Mouse (Mus musculus) stomach, embryonic 16.5 days (tissue): ENCODE results near the gene Fsip1. TPM values are rescaled to one million over a fixed set of nuclear protein-coding genes. Genes with fewer than 3 reads are reported as not detected.

Experiments used
- ATAC-seq: fragments of 200-750 bp; cut with Nextera tagmentation; 2 replicates; pipeline ENCODE4 v1.8.0; 2017; ENCODE audit warnings: moderate number of reproducible peaks, moderate TSS enrichment; ENCODE audit not compliant: insufficient read depth, low FRiP score
- H3K27ac ChIP-seq: fragments of 300-500 bp; sonication (generic); 2 replicates; pipeline ENCODE4 v1.5.1; 2014; ENCODE audit warnings: low read length
- H3K27me3 ChIP-seq: fragments of 300-500 bp; sonication (generic); 2 replicates; pipeline ENCODE4 v1.6.1; 2014; ENCODE audit warnings: low read length, control low read depth, mixed read lengths; ENCODE audit not compliant: control insufficient read depth, insufficient read depth
- H3K36me3 ChIP-seq: fragments of 300-500 bp; sonication (generic); 2 replicates; pipeline ENCODE4 v1.6.1; 2014; ENCODE audit warnings: low read length; ENCODE audit not compliant: control insufficient read depth, insufficient read depth
- H3K4me1 ChIP-seq: fragments of 300-500 bp; sonication (generic); 2 replicates; pipeline ENCODE4 v1.6.1; 2014; ENCODE audit warnings: low read length, control low read depth, mixed read lengths; ENCODE audit not compliant: control insufficient read depth, insufficient read depth
- H3K4me2 ChIP-seq: fragments of 300-500 bp; sonication (generic); 2 replicates; pipeline ENCODE4 v1.6.1; 2014; ENCODE audit warnings: low read depth, low read length, mixed read lengths
- H3K4me3 ChIP-seq: fragments of 300-500 bp; sonication (generic); replicated peaks from 2 replicates; pipeline ENCODE4 v1.5.1; 2014; ENCODE audit warnings: mild to moderate bottlenecking, low read length
- H3K9ac ChIP-seq: fragments of 300-500 bp; sonication (generic); 2 replicates; pipeline ENCODE4 v1.6.1; 2014; ENCODE audit warnings: low read length
- H3K9me3 ChIP-seq: fragments of 300-500 bp; sonication (generic); replicated peaks from 2 replicates; pipeline ENCODE4 v1.6.1; 2016; ENCODE audit warnings: low read length, control low read depth; ENCODE audit not compliant: control insufficient read depth
- WGBS: fragments of 180-500 bp; shearing (Covaris S2); extraction: QIAGEN DNeasy Blood & Tissue Kit; methylation state at CpG from one replicate; pipeline ENCODE4 v1.1.7; 2014; 5-methylcytosine and 5-hydroxymethylcytosine counted together
- microRNA-seq: library from miRNA; unstranded; fragments of <30 nt; microRNA quantifications from one replicate; pipeline ENCODE4, GENCODE M21; 2016
- polyA plus RNA-seq: library from polyadenylated mRNA; unstranded; fragments of >200 nt; fragmentation: Nextera tagmentation; extraction: Ambion mirVana; gene quantifications from 2 replicates; pipeline ENCODE4 v1.2.1, GENCODE M21; 2015

Gene Fsip1
- polyA plus RNA-seq, 1 experiment from 2014 or later: 0.31 TPM

DNA sequence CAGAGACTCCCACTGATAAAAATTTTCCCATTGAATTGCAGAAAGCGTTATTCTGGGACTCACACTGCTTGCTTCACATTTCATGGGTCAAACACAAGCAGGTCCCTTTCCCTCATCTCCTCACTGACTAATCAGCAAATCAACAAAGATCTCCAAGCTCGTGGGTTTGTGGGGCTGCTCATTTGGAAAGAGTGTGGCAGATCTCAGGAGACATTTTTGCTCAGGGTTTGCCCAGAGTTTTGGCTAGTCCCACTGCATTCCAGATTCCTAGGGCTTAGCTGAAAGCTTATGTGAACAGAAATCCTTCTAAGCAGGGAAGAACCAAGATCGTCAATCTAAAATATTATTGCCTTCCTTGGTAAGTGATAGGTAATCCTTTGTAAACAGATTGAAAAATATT lies 172.1 kb downstream of the Fsip1 start:
- 57% methylated on average over 3 of the region's 3 CpGs for WGBS
- H3K4me1 ChIP-seq: no peaks in the 10 kb centered on the region

DNA sequence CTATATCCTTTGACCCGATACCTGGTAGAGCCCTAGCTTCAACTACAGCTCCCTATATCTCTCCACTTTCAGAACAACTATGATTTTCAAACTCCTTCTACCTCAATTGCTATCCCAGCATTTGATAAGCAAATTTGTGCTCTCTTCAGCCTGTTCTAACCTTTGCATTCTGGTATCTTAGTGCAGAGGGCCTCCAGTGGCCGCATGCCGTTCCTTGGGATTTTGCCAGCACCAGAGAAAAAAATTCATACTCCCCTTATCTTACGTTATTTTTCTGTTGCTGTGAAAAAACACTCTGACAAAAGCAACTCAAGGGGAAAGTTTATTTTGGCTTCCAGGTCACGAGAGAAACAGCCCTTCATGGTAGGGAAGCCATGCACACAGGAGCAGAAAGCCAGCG lies 173.1 kb downstream of the Fsip1 start:
- Histone ChIP-seq H3K4me3 (no peak overlapping the region), H3K9ac (no peak overlapping the region), H3K9me3 (no peaks in the 10 kb centered on the region), H3K4me1 (no peaks in the 10 kb centered on the region), H3K36me3 (no peaks in the 10 kb centered on the region), H3K27ac (no peak overlapping the region), H3K4me2 (no peak overlapping the region), H3K27me3 (no peaks in the 10 kb centered on the region)
- ATAC-seq: no peak
- 84% methylated on average over 6 of the region's 6 CpGs for WGBS

More for the DNA sequence above, 172.1 kb downstream of the Fsip1 start:
- Histone ChIP-seq H3K27ac (no peak overlapping the region), H3K4me2 (no peak overlapping the region), H3K9ac (no peak overlapping the region), H3K36me3 (no peaks in the 10 kb centered on the region), H3K27me3 (no peaks in the 10 kb centered on the region), H3K4me3 (no peak overlapping the region), H3K9me3 (no peaks in the 10 kb centered on the region)
- no peak for ATAC-seq

DNA sequence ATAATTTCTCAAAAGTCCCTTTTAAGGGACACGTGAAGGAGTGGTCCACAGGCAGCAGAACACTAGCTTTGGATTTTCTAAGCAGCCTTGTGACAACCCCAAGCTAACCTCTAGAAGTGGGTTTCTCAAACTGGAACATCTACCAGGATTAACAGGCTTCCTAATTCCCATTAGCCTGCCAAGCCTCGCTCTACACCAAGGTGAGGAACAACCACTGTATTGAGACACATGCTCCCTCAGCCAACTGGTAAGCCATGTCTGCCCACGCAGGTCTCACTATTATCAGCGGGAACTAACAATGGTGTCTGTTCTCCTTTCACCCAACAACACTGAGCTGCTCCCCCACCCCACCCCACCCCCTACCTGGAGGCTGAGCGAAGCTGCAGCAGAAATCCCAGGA lies 175.2 kb downstream of the Fsip1 start:
- Histone ChIP-seq H3K4me2 (no peak overlapping the region), H3K9me3 (no peaks in the 10 kb centered on the region), H3K4me3 (no peak overlapping the region), H3K36me3 (no peaks in the 10 kb centered on the region), H3K27ac (no peak overlapping the region), H3K4me1 (no peaks in the 10 kb centered on the region), H3K9ac (no peak overlapping the region), H3K27me3 (no peaks in the 10 kb centered on the region)
- 65% methylated on average over 5 of the region's 5 CpGs for WGBS
- ATAC-seq: no peak

Small RNAs within 50 kb of the gene (microRNA-seq; reads per million reads assigned to microRNA genes)
- gene Gm22800: not detected

Other genes with a start within 250 kb of the Fsip1 start
- gene Thbs1, start 145.1 kb downstream of the Fsip1 start, polyA plus RNA-seq: 79.3 and 88.6 TPM in 2 replicates
- gene Gpr176, start 116.5 kb upstream of the Fsip1 start, polyA plus RNA-seq: 0.30 and 0.60 TPM in 2 replicates
- 11.3 TPM in 2 replicates for gene Eif2ak4, start 131.7 kb upstream of the Fsip1 start, polyA plus RNA-seq
- 214 and 229 TPM in 2 replicates for gene Srp14, start 222.7 kb upstream of the Fsip1 start, polyA plus RNA-seq